Mouse (Mus musculus): ENCODE data around the gene H2-M1. TPM values are rescaled to one million over a fixed set of nuclear protein-coding genes. Genes with fewer than 3 reads are reported as not detected.

H2-M1 gene
- not detected in 2 replicates for total RNA-seq (2012; rRNA removed)
- polyA plus RNA-seq (2012; ENCODE audit: insufficient read depth in 1 of 2, insufficient read length in 2 of 2, low read depth in 1 of 2, low replicate concordance in 2 of 2, missing spikeins in 1 of 2): not detected

DNA sequence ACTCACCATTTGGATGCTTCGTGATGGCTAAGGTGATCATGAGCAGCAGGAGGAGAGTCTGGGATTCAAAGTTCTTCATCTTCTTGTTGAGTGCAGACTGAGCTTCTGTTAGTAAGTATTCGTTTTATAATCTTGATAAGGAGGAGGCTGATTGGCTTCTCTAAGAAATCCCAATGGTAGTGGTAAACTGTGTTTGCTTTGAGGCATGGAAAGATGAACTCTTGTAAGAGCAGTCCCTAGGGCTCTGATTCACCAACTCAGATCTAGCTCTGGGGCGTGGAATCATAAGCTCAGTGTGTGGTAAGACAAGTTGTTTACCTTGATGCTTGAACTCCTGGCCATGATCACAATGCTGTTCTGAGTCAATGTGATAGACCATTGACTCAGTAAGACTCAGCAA is at the start of gene H2-M1:
Gene H2-M1, minus strand, starts transcription at position 101 of the 400 bp plus-strand sequence.
- no peak within 1 kb of the TSS for H3K9ac ChIP-seq (ENCODE audit: control insufficient read depth, low read depth, low read length, poor library complexity, severe bottlenecking)
- no peaks in the 10 kb centered on the region for H3K27me3 ChIP-seq (ENCODE audit: control insufficient read depth in 1 of 2, insufficient read depth in 2 of 2, low read length in 2 of 2)
- no peak for DNase-seq (ENCODE audit: low read depth, low spot score)
- H3K27ac ChIP-seq (ENCODE audit: control insufficient read depth, low read depth, low read length): no peak within 1 kb of the TSS
- H3K79me2 ChIP-seq (ENCODE audit: control insufficient read depth, insufficient read depth, low read length, poor library complexity): no peaks in the 10 kb centered on the region
- no peak for TF ChIP-seq NRF1 (IDR thresholded peaks at IDR 0.05; ENCODE audit: insufficient read depth, low read depth, low read length, poor library complexity, severe bottlenecking)
- TF ChIP-seq POLR2AphosphoS2 (IDR thresholded peaks at IDR 0.05; ENCODE audit: low read length): no peak
- TF ChIP-seq MAFK (IDR thresholded peaks at IDR 0.05; ENCODE audit: borderline replicate concordance, low read depth, low read length): no peak
- no peak for TF ChIP-seq GATA1 (IDR thresholded peaks at IDR 0.05; ENCODE audit: low read depth, low read length)
- TF ChIP-seq ETS1 (IDR thresholded peaks at IDR 0.05; ENCODE audit: low read depth, low read length): no peak
- no peak for TF ChIP-seq KAT2A (conservative IDR thresholded peaks at IDR 0.05; ENCODE audit: low read depth, low read length)
- TF ChIP-seq HCFC1 (IDR thresholded peaks at IDR 0.05; ENCODE audit: low read depth, low read length): no peak
- TF ChIP-seq ZKSCAN1 (IDR thresholded peaks at IDR 0.05; ENCODE audit: low read depth, low read length): no peak
- no peak for TF ChIP-seq MYB (IDR thresholded peaks at IDR 0.05; ENCODE audit: low read depth, low read length)
- no peak for TF ChIP-seq RCOR1 (IDR thresholded peaks at IDR 0.05; ENCODE audit: low read depth, low read length)
- no peak for TF ChIP-seq RAD21 (IDR thresholded peaks at IDR 0.05; ENCODE audit: low read depth, low read length)
- TF ChIP-seq BHLHE40 (IDR thresholded peaks at IDR 0.05; ENCODE audit: borderline replicate concordance, low read depth, low read length): no peak
- no peak for TF ChIP-seq TBP (IDR thresholded peaks at IDR 0.05; ENCODE audit: low read depth, low read length)
- no peak for TF ChIP-seq POLR2AphosphoS5 (IDR thresholded peaks at IDR 0.05; ENCODE audit: borderline replicate concordance, low read depth, low read length)
- TF ChIP-seq NELFE (IDR thresholded peaks at IDR 0.05; ENCODE audit: low read depth, low read length): no peak
- TF ChIP-seq CTCF (IDR thresholded peaks at IDR 0.05 in 2 of 3, conservative IDR thresholded peaks at IDR 0.05 in 1 of 3; ENCODE audit: control insufficient read depth in 1 of 3, insufficient read depth in 1 of 3, low read depth in 2 of 3, low read length in 3 of 3, poor library complexity in 1 of 3, severe bottlenecking in 1 of 3): no peak
- no peaks in the 10 kb centered on the region for H3K36me3 ChIP-seq (ENCODE audit: control insufficient read depth in 1 of 2, insufficient read depth in 2 of 2, low read length in 2 of 2)
- H3K4me1 ChIP-seq (ENCODE audit: control insufficient read depth in 1 of 2, insufficient read depth in 2 of 2, low read length in 2 of 2): no peaks in the 10 kb centered on the region
- H3K9me3 ChIP-seq (replicated peaks; ENCODE audit: insufficient read depth, low read length): no peaks in the 10 kb centered on the region
- H3K4me3 ChIP-seq (ENCODE audit: control insufficient read depth in 1 of 2, insufficient read depth in 1 of 2, low read depth in 2 of 2, low read length in 2 of 2): no peak within 1 kb of the TSS

DNA sequence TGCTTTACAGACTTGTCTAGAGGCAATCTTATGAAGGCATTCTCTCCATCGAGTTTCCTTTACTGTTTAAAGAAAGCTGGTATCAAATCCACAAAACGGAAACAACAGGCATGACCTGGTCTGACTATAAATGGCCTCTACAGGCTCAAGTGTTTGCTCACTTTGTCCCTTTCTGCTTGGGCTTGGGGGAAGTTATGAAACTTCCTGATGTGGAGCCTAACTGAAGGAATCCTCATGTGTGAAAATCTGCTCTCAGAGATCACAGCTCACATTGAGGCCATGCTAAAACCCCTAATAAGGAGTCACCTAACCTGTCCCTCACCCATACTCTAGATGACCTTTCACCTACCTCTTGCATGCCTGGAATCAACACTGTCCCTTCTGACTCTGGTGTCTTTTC is 25.7 kb upstream of the H2-M1 start:
- no peak for DNase-seq (ENCODE audit: low read depth, low spot score)
- TF ChIP-seq CHD2 (IDR thresholded peaks at IDR 0.05; ENCODE audit: low read length) (no peak), BHLHE40 (IDR thresholded peaks at IDR 0.05; ENCODE audit: borderline replicate concordance, low read depth, low read length) (no peak), TAL1 (IDR thresholded peaks at IDR 0.05; ENCODE audit: low read length) (no peak)
- no peak overlapping the region for H3K9ac ChIP-seq (ENCODE audit: control insufficient read depth, low read depth, low read length, poor library complexity, severe bottlenecking)
- no peak overlapping the region for H3K27ac ChIP-seq (ENCODE audit: control insufficient read depth, low read depth, low read length)
- H3K79me2 ChIP-seq (ENCODE audit: control insufficient read depth, insufficient read depth, low read length, poor library complexity): no peaks in the 10 kb centered on the region
- no peaks in the 10 kb centered on the region for H3K9me3 ChIP-seq (replicated peaks; ENCODE audit: insufficient read depth, low read length)
- H3K4me3 ChIP-seq (ENCODE audit: control insufficient read depth in 1 of 2, insufficient read depth in 1 of 2, low read depth in 2 of 2, low read length in 2 of 2): no peak overlapping the region
- H3K27me3 ChIP-seq (ENCODE audit: control insufficient read depth in 1 of 2, insufficient read depth in 2 of 2, low read length in 2 of 2): no peaks in the 10 kb centered on the region
- H3K4me1 ChIP-seq (ENCODE audit: control insufficient read depth in 1 of 2, insufficient read depth in 2 of 2, low read length in 2 of 2): no peaks in the 10 kb centered on the region
- H3K36me3 ChIP-seq (ENCODE audit: control insufficient read depth in 1 of 2, insufficient read depth in 2 of 2, low read length in 2 of 2): no peaks in the 10 kb centered on the region
